Mouse (Mus musculus) heart, embryonic 16.5 days (tissue): ENCODE results near the gene Fam69a. TPM values are rescaled to one million over a fixed set of nuclear protein-coding genes. Genes with fewer than 3 reads are reported as not detected.
"Not testable (repeated sequence)": the region's sequence is repeated elsewhere in the genome, so short reads cannot be mapped to it uniquely, and the experiment has no call there.

Source experiments
- ATAC-seq: fragments of 200-750 bp; cut with Nextera tagmentation; replicated peaks from 2 replicates; pipeline ENCODE4 v1.8.0; 2017; ENCODE audit warnings: moderate number of reproducible peaks; ENCODE audit not compliant: insufficient read depth, low FRiP score; ENCODE audit errors: extremely low read depth
- H3K27ac ChIP-seq: fragments of 300-500 bp; sonication (generic); 2 replicates; pipeline ENCODE4 v1.5.1; 2014; ENCODE audit warnings: mild to moderate bottlenecking, low read length, control low read depth, moderate library complexity
- H3K27me3 ChIP-seq: fragments of 300-500 bp; sonication (generic); 2 replicates; pipeline ENCODE4 v1.6.1; 2014; ENCODE audit warnings: low read length, mixed read lengths; ENCODE audit not compliant: control insufficient read depth, insufficient read depth
- H3K36me3 ChIP-seq: fragments of 300-500 bp; sonication (generic); 2 replicates; pipeline ENCODE4 v1.6.1; 2014; ENCODE audit not compliant: control insufficient read depth, insufficient read depth
- H3K4me1 ChIP-seq: fragments of 300-500 bp; sonication (generic); 2 replicates; pipeline ENCODE4 v1.6.1; 2014; ENCODE audit warnings: low read length, mixed read lengths; ENCODE audit not compliant: control insufficient read depth, insufficient read depth
- H3K4me2 ChIP-seq: fragments of 300-500 bp; sonication (generic); 2 replicates; pipeline ENCODE4 v1.6.1; 2014; ENCODE audit warnings: low read depth, mild to moderate bottlenecking, control low read depth, low read length
- H3K4me3 ChIP-seq: fragments of 300-500 bp; sonication (generic); 2 replicates; pipeline ENCODE4 v1.5.1; 2014; ENCODE audit warnings: mild to moderate bottlenecking, control low read depth, low read length
- H3K9ac ChIP-seq: fragments of 300-500 bp; sonication (generic); 2 replicates; pipeline ENCODE4 v1.6.1; 2014; ENCODE audit warnings: low read length, control low read depth
- H3K9me3 ChIP-seq: fragments of 300-500 bp; sonication (generic); replicated peaks from 2 replicates; pipeline ENCODE4 v1.6.1; 2016; ENCODE audit warnings: low read length; ENCODE audit not compliant: control insufficient read depth
- WGBS: fragments of 180-500 bp; shearing (Covaris S2); extraction: QIAGEN DNeasy Blood & Tissue Kit; methylation state at CpG from one replicate; pipeline ENCODE4 v1.1.7; 2014; 5-methylcytosine and 5-hydroxymethylcytosine counted together
- polyA plus RNA-seq: library from polyadenylated mRNA; unstranded; fragments of >200 nt; fragmentation: Nextera tagmentation; extraction: Ambion mirVana; gene quantifications from 2 replicates; pipeline ENCODE4 v1.2.1, GENCODE M21; 2015

Gene Fam69a
- polyA plus RNA-seq, 1 experiment from 2014 or later: 23.1 TPM

GRCm38 (mm10) chr5:107908514-107909110 is 78.3 kb downstream of the Fam69a start:
- H3K9me3 ChIP-seq: no peaks in the 10 kb centered on the region
- no peak overlapping the region for H3K4me3 ChIP-seq
- H3K27ac ChIP-seq: no peak overlapping the region
- WGBS: 66% methylated on average over 2 of the region's 2 CpGs
- peaks cover 54% of the 10 kb centered on the region for H3K36me3 ChIP-seq
- H3K9ac ChIP-seq: no peak overlapping the region
- H3K4me1 ChIP-seq: no peaks in the 10 kb centered on the region
- ATAC-seq: no peak
- no peak overlapping the region for H3K4me2 ChIP-seq
- no peaks in the 10 kb centered on the region for H3K27me3 ChIP-seq

- H3K9me3 ChIP-seq: no peaks in the 10 kb centered on the region
- 63% methylated on average over 3 of the region's 3 CpGs for WGBS
These were observed 82.6 kb downstream of the Fam69a start for GRCm38 (mm10) chr5:107904325-107904724.

GRCm38 (mm10) chr5:107901014-107901615 is 85.8 kb downstream of the Fam69a start:
- H3K9me3 ChIP-seq: no peaks in the 10 kb centered on the region
- H3K27me3 ChIP-seq: no peaks in the 10 kb centered on the region
- H3K9ac ChIP-seq: peak overlapping the region; percentile 99
- no peak; the same call in 1 of the 2 replicates for ATAC-seq
- H3K27ac ChIP-seq: peak overlapping the region; percentile 73
- H3K36me3 ChIP-seq: peaks cover 36% of the 10 kb centered on the region
- under 1% methylated on average over 23 of the region's 23 CpGs for WGBS
- peak overlapping the region; percentile 80 for H3K4me3 ChIP-seq
- H3K4me2 ChIP-seq: peak overlapping the region; percentile 80
- peaks cover 13% of the 10 kb centered on the region for H3K4me1 ChIP-seq

More at GRCm38 (mm10) chr5:107904325-107904724, 82.6 kb downstream of the Fam69a start:
- H3K4me3 ChIP-seq: no peak overlapping the region
- H3K27ac ChIP-seq: no peak overlapping the region
- no peaks in the 10 kb centered on the region for H3K27me3 ChIP-seq
- ATAC-seq: no peak
- no peak overlapping the region for H3K9ac ChIP-seq
- peaks cover 61% of the 10 kb centered on the region for H3K36me3 ChIP-seq
- no peak overlapping the region for H3K4me2 ChIP-seq
- peaks cover 13% of the 10 kb centered on the region for H3K4me1 ChIP-seq

GRCm38 (mm10) chr5:107900206-107901013 is 86.5 kb downstream of the Fam69a start, which contains the start of gene Rpl5:
Gene Rpl5, plus strand, starts transcription at chr5:107900502.
- Histone ChIP-seq H3K36me3 (peaks cover 29% of the 10 kb centered on the region), H3K4me1 (peaks cover 13% of the 10 kb centered on the region), H3K9me3 (no peaks in the 10 kb centered on the region), H3K4me3 (peak within 1 kb of the TSS; percentile 80), H3K27ac (peak within 1 kb of the TSS; percentile 73), H3K27me3 (no peaks in the 10 kb centered on the region), H3K4me2 (peak within 1 kb of the TSS; percentile 80), H3K9ac (peak within 1 kb of the TSS; percentile 99)
- 4% methylated on average over 65 of the region's 66 CpGs for WGBS
- ATAC-seq: peak; percentile 97

- 51% methylated on average over 1 of the region's 1 CpGs for WGBS
- Histone ChIP-seq H3K4me3 (no peak overlapping the region), H3K9ac (no peak overlapping the region), H3K9me3 (no peaks in the 10 kb centered on the region), H3K36me3 (no peaks in the 10 kb centered on the region), H3K4me1 (no peaks in the 10 kb centered on the region), H3K4me2 (no peak overlapping the region), H3K27ac (no peak overlapping the region), H3K27me3 (no peaks in the 10 kb centered on the region)
- no peak for ATAC-seq
These were observed 90.6 kb downstream of the Fam69a start for GRCm38 (mm10) chr5:107896265-107896664.

GRCm38 (mm10) chr5:107894676-107895075 is 92.2 kb downstream of the Fam69a start:
- Histone ChIP-seq H3K36me3 (no peaks in the 10 kb centered on the region), H3K9me3 (no peaks in the 10 kb centered on the region), H3K4me1 (peaks cover 6% of the 10 kb centered on the region), H3K4me2 (no peak overlapping the region), H3K4me3 (no peak overlapping the region), H3K27ac (no peak overlapping the region), H3K9ac (no peak overlapping the region), H3K27me3 (no peaks in the 10 kb centered on the region)
- no peak for ATAC-seq
- 63% methylated on average over 7 of the region's 7 CpGs for WGBS

GRCm38 (mm10) chr5:107891515-107891914 is 95.4 kb downstream of the Fam69a start:
- ATAC-seq, H3K4me1 ChIP-seq, H3K9me3 ChIP-seq, H3K36me3 ChIP-seq, H3K4me3 ChIP-seq, H3K9ac ChIP-seq, H3K27me3 ChIP-seq, H3K27ac ChIP-seq, H3K4me2 ChIP-seq: not testable (repeated sequence)
- whole genome bisulfite sequencing: no CpG with 5 or more reads among the region's 1 CpGs

- H3K4me1 ChIP-seq: peaks cover 6% of the 10 kb centered on the region
- H3K4me2 ChIP-seq: no peak overlapping the region
These were observed 96.6 kb downstream of the Fam69a start for GRCm38 (mm10) chr5:107889994-107890888.

More at GRCm38 (mm10) chr5:107889994-107890888, 96.6 kb downstream of the Fam69a start:
- H3K9me3 ChIP-seq: no peaks in the 10 kb centered on the region
- peak overlapping the region; percentile 33 for H3K9ac ChIP-seq
- no peaks in the 10 kb centered on the region for H3K36me3 ChIP-seq
- H3K27me3 ChIP-seq: no peaks in the 10 kb centered on the region
- no peak overlapping the region for H3K4me3 ChIP-seq
- ATAC-seq: no peak
- H3K27ac ChIP-seq: no peak overlapping the region; the same call in 1 of the 2 replicates
- 49% methylated on average over 9 of the region's 9 CpGs for WGBS
